Mouse (Mus musculus): ENCODE measurements around the gene Phlpp2.

GRCm38 (mm10) chr8:109839822-109840221, 28.5 kb upstream of the Phlpp2 start:
- TF ChIP-seq ZC3H11A (IDR thresholded peaks at IDR 0.05; ENCODE audit: borderline replicate concordance, low read depth, low read length) (no peak), ZNF384 (IDR thresholded peaks at IDR 0.05; ENCODE audit: low read depth, low read length) (no peak), HCFC1 (IDR thresholded peaks at IDR 0.05; ENCODE audit: borderline replicate concordance, insufficient read depth, low read length) (no peak), MAFK (IDR thresholded peaks at IDR 0.05; ENCODE audit: insufficient read depth, low read depth, low read length) (no peak)

Data from ES-E14 (cell line).